Mouse (Mus musculus) thymus, postnatal 4 days (tissue): Measurements from ENCODE around the gene Vmn1r148.
"Not testable (repeated sequence)": the region's sequence is repeated elsewhere in the genome, so short reads cannot be mapped to it uniquely, and the experiment has no call there.

ENCODE experiments used
- DNase-seq: peaks from one replicate; pipeline ENCODE4 v3.0.0; 2021

Vmn1r148 gene

GRCm38 (mm10) chr7:22413283-22413682 is at the start of gene Vmn1r148:
Gene Vmn1r148, plus strand, starts transcription at chr7:22413583.
- not testable (repeated sequence) for DNase-seq

GRCm38 (mm10) chr7:22370939-22371338 is 42.4 kb upstream of the Vmn1r148 start, which contains the start of gene Gm8660:
Gene Gm8660, minus strand, starts transcription at chr7:22371039.
- DNase-seq, result not testable (repeated sequence)

GRCm38 (mm10) chr7:22438129-22438528 is 24.7 kb downstream of the Vmn1r148 start, which contains the start of gene Vmn1r149:
Gene Vmn1r149, minus strand, starts transcription at chr7:22438229.
- DNase-seq, result not testable (repeated sequence)

- not testable (repeated sequence) for DNase-seq
Observed at GRCm38 (mm10) chr7:22463975-22464374, 50.6 kb downstream of the Vmn1r148 start, which contains the start of gene Gm10665. Gene Gm10665, minus strand, starts transcription at chr7:22464075.
